Mouse (Mus musculus) E14TG2a.4 (cell line): ENCODE data around the gene Itgb3.

Source experiments
- CTCF ChIP-seq: conservative IDR thresholded peaks from 2 replicates; pipeline ENCODE4 v1.5.1; 2014; ENCODE audit warnings: low read length
- POU5F1 ChIP-seq: IDR thresholded peaks from 2 replicates; pipeline ENCODE4 v1.6.1; 2014; ENCODE audit warnings: low read length, borderline replicate concordance

DNA sequence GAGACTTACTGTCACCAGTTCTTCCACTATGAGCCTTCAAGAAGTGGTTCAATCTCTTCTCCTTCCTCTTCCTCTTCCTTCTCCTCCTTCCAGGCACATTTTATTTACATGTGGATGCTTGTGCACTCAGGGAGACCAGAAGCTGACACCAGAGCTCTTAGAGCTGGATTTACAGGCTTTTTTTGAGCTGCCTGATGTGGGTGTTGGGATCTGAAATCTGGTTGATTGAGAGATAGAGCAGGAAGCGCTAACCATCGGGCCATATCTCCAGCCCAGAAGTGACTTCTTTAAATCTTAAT lies 25.5 kb upstream of the Itgb3 start:
- no peak for TF ChIP-seq CTCF
- no peak for TF ChIP-seq POU5F1
